Mouse (Mus musculus) heart, adult 8-10 months (tissue): ENCODE data around the gene Mettl7a1. TPM values are rescaled to one million over a fixed set of nuclear protein-coding genes. Genes with fewer than 3 reads are reported as not detected.
"Not testable (repeated sequence)": the region's sequence is repeated elsewhere in the genome, so short reads cannot be mapped to it uniquely, and the experiment has no call there.

Source experiments
- DNase-seq: peaks from one replicate; pipeline ENCODE4 v3.0.0; 2022; ENCODE audit warnings: low spot score
- total RNA-seq, 4 experiments: library from RNA; stranded (reverse); gene quantifications; 2 replicates each; pipeline ENCODE4 v1.2.4; 2022

The Mettl7a1 gene
- total RNA-seq = 10 to 100 TPM; 51.7 to 63.4 (median 54.3) TPM

- peak; percentile 83 for DNase-seq
Measured at GRCm38 (mm10) chr15:100304019-100304991, at the start of gene Mettl7a1. TSS of gene Mettl7a1 (plus strand) at chr15:100304140.

GRCm38 (mm10) chr15:100256386-100256785 is 47.6 kb upstream of the Mettl7a1 start:
- DNase-seq = no peak

GRCm38 (mm10) chr15:100257305-100257704 is 46.6 kb upstream of the Mettl7a1 start:
- DNase-seq = no peak

DNA sequence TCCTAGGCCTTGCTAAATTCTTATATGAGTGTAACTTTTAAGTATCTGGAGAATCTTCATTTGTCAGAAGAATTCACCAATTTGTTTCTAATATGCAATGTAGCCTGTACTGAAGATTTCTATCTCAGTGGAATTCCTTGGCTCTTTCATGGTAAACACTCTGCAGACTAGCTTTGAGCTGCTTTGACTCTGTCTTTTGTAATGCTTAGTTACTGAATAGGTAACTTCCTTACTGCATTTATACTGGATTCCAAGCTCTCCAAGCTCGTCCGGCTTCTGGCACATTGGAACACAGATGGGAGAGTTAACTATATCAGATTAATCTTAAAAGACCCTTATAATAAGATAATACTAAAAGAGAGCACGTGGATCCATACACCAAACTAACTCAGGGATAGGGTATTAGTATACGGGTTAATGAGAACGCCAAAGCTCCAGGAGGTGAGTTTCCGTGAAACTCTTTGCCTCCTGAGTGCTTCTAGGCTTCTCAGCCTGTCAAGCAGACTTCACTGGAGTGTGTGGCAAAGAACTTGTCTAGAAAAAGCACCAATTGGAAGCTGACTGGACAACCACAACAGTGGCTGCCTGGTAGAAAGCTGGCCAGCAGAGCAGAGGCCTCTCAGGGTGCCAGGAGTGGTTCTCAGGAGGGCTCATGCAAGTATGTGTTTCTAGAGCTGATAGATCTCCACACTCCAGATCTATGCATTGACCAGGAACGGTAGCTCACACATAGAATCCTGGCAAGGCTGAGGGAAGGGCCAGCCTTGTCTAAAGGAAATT is 45.1 kb upstream of the Mettl7a1 start:
- no peak for DNase-seq

DNA sequence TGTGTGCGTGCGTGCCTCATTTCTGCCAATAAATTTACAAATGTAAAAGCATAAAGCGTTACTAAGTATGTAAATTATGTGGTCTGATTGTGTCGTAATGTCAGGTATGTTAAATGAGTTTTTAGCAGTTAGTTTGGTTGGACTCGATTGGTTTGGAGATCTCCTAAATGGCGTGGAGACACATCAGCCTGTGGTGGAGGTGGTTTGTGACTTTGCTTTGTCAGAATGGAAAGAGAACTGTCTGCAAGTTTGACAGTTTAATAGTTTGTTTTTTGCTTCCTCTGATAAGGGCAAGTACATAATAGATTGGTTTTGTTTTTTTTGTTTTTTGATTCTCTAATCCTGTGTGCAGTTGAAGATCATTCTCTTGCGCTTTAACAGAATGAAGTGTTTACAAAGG is 43.6 kb upstream of the Mettl7a1 start:
- not testable (repeated sequence) for DNase-seq

DNA sequence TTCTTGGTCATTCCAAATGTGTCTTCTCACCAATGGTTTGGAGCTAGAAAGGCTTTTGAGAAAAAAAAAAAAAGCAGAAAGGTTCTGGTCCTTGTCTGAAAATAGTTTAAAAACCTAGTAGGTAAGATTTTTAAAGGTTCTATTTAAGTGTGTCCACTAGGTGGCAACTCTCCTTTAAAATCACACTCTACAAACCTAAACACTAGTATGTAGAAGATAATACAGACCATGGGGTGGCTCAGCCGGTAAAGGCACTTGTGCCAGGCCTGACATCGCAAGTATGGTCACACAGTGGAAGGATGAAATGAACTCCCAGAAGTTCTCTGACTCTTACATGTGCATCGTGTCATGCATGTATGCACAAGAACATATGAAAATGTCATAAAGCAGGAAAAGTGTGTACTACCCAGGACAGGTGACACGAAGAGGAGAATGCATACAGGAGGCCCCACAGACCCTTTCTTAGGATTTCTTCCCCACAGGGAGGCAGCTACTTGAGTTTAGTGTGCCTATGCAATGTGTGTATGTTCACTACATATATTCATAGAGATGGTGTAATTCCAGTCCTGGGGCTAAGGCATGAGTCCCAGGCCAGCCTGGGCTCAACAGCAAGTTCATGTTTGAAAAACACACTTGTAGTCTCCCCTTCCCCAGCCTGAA is 40.6 kb upstream of the Mettl7a1 start:
- peak; percentile 34 for DNase-seq

DNA sequence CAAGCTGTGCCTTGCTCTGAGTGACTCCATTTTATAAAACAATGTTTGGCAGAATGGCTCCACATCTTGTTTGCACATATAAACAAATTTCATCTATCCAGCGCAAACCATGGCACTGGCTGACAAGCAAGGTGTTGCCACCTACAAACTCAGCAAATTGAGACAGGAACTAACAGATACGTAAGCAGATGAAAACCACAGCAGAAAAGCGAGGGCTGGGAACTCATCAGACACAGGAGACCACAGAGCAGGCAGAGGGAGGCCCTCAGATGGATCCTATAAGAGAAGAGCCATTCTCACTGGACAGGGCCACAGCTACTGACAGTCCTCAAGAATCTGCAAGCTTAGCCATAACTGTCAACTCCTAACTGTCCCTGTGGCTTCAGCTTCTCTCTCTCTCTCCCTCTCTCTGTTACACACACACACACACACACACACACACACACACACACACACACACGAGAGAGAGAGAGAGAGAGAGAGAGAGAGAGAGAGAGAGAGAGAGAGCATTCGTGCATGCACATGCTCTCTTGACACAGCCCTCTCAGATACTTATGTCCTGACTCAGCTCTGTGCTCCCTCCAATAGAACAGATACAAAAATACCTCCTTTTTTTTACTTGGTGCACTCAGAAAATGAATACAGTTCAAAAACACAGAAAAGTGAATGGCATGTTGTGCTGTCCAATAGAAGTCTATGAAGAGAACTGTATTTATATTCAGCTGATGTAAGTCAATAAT is 38.2 kb upstream of the Mettl7a1 start:
- no peak for DNase-seq

GRCm38 (mm10) chr15:100268916-100269315 is 35.0 kb upstream of the Mettl7a1 start:
- no peak for DNase-seq

DNA sequence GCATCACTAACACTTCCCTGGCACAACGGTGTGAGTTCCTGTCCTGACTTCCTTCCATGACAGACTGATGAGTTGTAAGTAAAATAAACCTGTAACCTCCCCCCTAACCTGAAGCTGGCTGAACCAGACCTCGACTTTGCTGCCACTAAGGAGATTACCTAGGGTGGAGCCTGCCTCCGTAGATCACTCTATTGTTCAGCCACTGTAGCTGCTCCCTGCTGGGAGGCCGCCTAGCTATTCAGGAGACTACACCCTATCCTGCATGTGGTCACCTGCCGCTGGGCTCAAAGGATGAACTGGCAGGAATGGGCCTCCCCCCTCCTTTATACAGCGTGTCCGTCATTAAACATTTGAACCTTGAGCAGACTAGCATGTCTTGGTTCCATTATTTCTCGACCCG is 34.2 kb upstream of the Mettl7a1 start:
- DNase-seq = no peak

- not testable (repeated sequence) for DNase-seq
Measured at GRCm38 (mm10) chr15:100270609-100271008, 33.3 kb upstream of the Mettl7a1 start.

DNA sequence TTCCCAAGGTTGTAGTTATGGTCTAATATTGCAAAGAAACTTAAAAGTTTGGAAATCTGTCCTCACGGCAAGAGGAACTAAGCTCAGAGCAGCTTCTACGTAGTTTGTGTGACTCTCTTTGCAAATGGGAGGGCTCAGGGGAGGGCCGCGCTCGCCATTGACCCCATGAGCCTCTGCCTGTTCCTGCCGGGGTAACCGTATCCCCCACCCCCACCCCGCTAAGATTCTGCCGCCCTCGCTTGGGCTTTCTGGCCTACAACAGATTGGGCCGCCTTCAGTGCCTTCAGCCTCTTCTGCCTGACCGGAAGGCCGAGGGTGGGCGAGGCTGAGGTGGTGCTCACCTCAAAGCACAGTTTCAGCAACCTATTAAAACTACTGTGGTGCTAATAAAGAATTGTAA is 32.5 kb upstream of the Mettl7a1 start:
- DNase-seq = no peak

GRCm38 (mm10) chr15:100273791-100274308 is 30.1 kb upstream of the Mettl7a1 start:
- not testable (repeated sequence) for DNase-seq

DNA sequence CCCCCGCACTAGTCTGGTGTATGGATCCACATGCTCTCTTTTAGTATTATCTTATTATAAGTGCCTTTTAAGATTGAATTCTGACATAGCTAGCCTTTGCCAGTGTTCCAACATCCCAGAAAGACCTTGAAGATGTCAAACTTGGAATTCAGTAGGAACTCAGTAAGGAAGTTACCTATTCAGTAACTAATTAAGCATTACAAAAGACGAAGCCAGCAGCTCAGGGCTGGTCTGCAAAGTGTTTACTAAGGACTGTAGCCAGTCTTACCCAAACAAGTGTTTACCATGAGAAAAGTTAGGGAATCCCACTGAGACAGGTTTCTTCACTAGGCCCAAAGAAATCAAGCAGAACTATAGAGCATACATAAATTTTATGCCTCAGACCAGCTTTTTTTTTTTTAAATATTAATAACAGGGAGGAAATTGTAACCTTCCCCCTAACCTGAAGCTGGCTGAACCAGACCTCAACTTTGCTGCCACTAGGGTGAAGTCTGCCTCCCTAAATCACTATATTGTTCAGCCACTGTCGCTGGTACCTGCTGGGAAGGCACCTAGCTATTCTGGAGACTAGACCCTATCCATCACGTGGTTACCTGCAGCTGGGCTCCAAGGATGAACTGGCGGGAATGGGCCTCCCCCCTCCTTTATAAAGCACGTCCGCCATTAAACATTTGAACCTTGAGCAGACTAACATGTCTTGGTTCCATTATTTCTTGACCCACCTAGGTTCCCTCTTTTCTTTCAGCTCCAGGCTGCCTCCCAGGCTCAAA is 29.0 kb upstream of the Mettl7a1 start:
- no peak for DNase-seq

DNA sequence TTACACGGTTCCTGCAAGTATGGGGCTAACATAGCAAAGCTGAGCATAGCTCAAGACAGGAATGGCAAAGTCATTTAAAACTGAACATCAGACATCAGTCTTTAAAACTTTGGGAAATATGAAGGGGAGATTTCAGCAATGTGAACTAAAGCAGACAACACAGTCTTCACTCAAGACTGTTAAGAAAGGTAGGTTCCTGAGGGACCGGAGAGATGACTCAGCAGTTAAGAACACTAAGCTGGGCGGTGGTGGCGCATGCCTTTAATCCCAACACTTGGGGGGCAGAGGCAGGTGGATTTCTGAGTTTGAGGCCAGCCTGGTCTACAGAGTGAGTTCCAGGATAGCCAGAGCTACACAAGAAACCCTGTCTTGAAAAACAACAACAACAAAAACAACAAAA is 27.5 kb upstream of the Mettl7a1 start:
- DNase-seq = no peak

GRCm38 (mm10) chr15:100277586-100277985 is 26.4 kb upstream of the Mettl7a1 start:
- DNase-seq = no peak

GRCm38 (mm10) chr15:100280626-100281025 is 23.3 kb upstream of the Mettl7a1 start, which contains the start of gene Tmprss12:
TSS of gene Tmprss12 (plus strand) at chr15:100280837.
- no peak for DNase-seq

DNA sequence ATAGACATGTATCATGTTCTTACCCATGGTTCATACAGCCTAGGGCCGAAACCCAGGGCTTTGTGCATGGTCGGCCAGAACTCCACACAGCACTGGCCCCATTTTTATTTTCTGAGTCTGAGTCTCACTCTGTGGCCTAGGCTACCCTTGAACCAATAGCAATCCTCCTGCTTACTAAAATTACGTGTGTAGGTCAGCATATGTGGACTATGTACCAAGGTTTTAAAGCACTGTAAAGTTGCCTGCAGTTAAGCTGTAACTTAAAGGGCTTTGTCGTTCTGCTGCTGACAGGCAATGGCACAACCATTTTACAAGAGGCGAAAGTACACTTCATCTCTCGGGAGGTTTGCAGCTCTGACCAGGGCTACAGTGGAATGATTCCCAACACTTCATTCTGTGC is 15.0 kb upstream of the Mettl7a1 start:
- no peak for DNase-seq

DNA sequence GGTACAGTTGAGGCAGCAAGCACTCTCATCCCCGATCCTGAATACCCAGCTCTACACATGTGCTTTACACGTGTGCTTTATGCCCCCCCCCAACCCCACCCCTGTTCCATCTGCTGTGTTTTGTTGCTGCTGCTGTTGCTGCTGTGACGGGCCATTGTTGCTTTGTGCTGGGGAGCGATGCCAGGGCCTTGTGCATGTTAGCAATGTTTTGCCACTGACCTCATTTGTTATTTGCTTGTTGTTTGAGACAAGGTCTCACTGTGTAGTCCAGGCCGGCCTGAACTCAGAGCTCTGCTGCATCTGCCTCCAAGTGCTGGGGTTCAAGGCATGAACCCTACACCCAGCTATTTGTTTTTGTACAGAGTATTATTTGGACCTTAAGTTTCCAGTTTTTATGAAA is 13.1 kb upstream of the Mettl7a1 start:
- DNase-seq = no peak

DNA sequence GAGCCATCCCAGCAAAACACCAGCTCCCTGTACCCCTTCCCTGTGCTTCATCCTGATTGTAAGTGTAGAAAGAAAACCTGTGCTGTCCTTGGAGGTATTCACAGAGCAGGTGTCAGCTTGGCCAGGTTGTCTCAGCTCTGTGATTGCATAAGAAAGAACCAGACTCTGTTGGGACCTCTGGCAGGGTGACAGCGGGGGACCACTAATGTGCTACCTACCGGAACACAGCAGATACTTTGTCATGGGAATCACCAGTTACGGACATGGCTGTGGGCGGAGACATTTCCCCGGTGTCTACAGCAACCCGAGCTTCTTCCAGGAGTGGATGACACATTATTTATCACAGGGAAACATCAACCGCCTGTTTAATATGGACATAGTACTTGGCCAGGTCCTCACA is 11.6 kb upstream of the Mettl7a1 start:
- DNase-seq = no peak

DNA sequence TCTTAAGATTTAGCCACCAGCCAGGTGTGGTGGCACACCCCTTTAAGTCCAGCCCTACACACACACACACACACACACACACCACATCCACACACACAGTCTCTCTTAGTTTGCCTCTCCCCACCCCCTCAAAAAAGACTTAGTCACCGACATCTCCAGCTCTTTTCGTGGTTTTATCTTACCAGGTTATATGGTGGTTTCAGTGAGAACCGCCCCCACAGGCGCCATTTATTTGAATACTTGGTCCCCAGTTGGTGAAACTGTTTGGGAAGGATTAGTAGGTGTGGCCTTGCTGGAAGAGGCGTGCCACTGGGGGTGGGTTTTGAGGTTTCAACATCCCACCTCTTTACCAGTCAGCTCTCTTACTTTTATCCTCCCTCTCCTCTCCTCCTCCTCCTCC is 6.1 kb upstream of the Mettl7a1 start:
- no peak for DNase-seq
